Mouse (Mus musculus) kidney, postnatal 25 days (tissue): ENCODE measurements around the gene Naa40.

ENCODE experiments used
- DNase-seq, 2 experiments: peaks; one replicate each; pipeline ENCODE4 v3.0.0; 2021; ENCODE audit warnings: mixed read lengths in 2 of 2

Naa40 gene

GRCm38 (mm10) chr19:7265478-7266191, 24.7 kb upstream of the Naa40 start:
- no peak for DNase-seq

DNA sequence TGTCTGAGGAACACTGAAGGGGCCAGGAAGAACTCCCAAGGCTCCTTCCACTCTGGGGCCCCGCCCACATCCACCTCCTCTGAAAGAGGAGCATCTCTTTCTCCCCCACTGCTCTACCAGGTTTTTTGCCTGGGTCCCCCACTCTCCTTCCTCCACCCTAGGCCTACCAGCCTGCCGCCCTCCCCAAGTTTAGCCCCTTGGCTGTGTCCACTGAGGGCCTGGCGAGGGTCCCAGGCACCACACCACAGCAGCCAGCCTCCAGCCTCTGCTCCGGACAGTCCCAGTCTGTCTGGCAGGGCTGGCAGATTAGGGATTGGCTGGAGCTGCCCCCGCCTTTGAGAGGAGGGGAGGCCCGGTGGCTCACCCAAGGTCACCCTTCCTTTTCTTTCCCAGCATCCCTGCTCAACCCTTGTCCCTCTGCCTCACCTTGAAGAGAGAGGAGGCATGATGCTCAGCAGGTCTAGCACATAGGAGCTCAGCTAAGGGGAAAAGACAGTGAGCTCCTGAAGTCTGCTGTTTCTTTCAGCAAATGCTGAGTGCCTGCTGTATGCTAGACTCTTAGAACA, 23.9 kb upstream of the Naa40 start:
- DNase-seq = peak; percentile 39 to 75

DNA sequence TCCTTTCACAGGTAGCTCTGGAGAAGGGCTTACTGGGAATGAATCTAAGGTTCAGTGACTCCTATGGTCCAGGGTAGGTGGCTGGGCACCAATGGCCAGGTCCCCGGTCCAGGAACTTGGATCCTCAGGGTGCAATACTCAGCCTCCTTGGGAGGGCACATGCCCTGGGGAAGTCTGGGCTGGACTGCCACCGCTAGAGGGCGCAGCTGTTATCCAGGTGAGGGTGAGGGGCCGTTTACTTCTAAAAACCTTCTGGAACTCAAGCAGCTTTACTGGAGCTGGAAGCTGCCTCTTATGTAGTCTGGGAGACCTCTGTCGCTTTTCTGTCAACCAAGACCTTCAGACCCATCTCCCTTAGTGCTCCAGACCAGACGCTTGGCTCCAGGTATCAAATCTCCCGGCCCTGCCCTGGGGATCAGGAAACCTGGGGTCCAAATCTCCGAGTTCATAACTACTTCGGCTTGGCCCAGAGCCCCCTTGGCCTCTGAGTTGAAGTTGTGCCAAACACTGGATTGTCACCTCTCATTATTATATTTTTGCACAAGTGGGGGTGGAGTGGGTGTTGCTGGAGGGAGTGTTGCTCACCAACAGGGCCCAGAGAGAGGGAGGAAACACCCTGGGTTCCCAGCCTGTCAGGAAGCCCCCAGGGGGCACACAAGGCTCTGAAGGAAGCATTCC, 23.2 kb upstream of the Naa40 start:
- peak; percentile 87 to 92 for DNase-seq

GRCm38 (mm10) chr19:7262592-7262991, 21.6 kb upstream of the Naa40 start:
- no peak for DNase-seq

- no peak for DNase-seq
Observed at GRCm38 (mm10) chr19:7261964-7262363, 21.0 kb upstream of the Naa40 start.

DNA sequence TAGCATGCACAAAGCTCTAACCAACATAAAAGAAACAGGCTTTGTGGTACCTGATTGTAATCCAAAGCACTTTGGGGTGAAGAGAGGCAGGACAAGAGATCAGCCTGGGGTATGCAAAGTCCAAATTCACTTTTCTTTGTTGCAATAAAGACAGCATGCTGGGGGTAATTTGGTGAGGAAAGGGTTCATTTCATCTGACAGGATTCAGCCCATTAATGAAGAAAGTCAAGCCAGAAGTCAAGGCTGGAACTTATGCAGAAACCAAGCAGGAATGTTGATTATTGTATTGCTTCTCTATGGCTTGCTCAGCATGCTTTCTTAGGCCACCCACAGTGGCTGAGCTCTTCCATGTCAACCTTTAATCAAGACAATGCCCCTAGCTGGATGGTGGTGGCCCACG, 20.5 kb upstream of the Naa40 start:
- no peak for DNase-seq

GRCm38 (mm10) chr19:7257881-7258280, 16.9 kb upstream of the Naa40 start:
- DNase-seq = no peak

GRCm38 (mm10) chr19:7246021-7246420, 5.0 kb upstream of the Naa40 start:
- peak in 1 of 2 experiments; percentile 20 for DNase-seq

GRCm38 (mm10) chr19:7240291-7240690, 692 bp downstream of the Naa40 start:
- no peak for DNase-seq

- DNase-seq = no peak
Observed at GRCm38 (mm10) chr19:7239574-7239973, 1.4 kb downstream of the Naa40 start.

- no peak for DNase-seq
Observed at GRCm38 (mm10) chr19:7236742-7237141, 4.2 kb downstream of the Naa40 start.

DNA sequence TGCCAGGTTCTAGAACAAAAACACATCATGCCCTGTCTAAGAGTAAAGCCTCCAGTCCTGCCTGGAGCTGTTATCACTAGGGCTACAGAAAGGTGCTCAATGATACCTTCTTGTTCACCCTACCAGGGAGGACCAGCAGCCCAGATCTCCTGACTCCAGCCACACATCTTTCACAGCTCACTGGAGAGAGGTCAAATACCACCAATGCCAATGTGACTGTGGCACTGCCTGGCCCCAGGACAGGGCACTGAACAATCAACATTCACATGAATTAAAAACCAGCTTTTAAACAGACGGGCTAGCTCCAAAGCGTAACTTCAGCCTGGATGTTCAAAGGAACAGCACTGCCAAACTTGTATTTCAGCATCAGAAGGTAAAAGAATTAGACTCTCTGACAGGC, 5.0 kb downstream of the Naa40 start:
- DNase-seq = peak; percentile 30 to 62

DNA sequence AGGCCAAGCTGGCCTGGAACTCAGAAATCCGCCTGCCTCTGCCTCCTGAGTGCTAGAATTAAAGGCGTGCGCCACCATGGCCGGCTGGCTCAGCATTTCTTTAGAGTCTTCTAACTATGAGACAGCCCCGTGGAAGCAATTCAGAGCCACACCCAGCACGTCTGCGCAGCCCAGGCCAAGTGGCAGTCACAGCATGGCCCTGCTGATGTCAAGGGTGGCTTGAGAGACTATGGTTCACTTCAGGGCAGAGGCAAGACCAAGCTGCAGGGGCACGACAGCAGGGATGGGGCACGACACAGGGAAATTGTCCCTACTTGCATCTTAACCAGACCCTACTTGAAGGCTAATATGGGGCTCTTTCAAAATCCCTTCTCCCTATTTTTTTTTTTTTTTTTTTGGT, 5.5 kb downstream of the Naa40 start:
- DNase-seq = no peak

- DNase-seq = peak; percentile 77 to 83
Observed at GRCm38 (mm10) chr19:7234537-7235221, 6.3 kb downstream of the Naa40 start.

- peak; percentile 60 to 81 for DNase-seq
Observed at GRCm38 (mm10) chr19:7226511-7226914, 14.5 kb downstream of the Naa40 start.

DNA sequence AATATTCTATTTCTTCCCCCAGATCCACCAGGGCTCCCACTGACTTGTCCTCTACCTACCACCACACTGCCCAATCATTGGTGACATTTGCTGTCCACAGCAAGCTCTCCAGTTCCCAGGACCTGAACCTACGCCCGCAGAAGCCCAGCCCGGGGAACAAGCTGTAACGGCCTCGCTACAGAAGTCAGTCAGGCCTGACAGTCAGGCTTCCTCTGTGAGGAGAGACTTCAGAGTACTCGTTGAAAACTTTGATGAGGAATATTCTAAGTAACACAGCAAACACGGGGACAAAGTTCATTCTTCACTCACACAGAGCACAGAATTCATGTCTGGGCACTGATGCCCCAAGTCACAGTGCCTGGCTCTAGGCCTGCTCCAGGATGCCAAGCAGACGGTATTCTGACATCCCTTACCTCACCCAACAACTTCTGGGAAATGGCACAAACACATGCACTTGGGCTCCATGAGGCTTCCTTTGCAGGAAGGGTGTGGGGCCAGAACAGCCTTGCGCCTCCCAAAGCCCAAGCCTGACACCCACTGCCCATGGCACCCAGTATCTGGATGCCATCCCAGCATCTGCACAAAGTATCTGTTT, 15.8 kb downstream of the Naa40 start:
- DNase-seq = peak; percentile 49 to 81

- DNase-seq = no peak
Observed at GRCm38 (mm10) chr19:7224253-7224652, 16.7 kb downstream of the Naa40 start.

DNA sequence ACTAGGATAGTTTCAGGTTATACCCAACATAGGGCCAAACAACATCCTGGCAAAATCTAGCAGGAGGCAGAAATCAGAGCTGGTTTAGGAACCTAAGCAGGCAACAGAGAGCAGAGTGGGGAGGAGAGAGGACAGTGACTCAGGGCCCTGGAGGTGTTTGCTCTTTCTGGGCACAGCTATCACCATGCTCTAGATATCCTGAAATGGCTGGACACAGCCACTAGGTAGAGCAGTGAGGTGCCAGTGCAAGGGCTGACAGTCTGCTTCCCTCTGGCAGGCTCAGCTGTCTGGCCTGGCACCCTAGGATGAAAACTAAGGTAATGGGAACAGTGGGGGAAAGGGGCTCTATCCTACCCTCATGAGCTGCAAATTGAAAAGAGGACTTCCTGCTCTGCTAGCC, 17.5 kb downstream of the Naa40 start:
- DNase-seq = no peak

GRCm38 (mm10) chr19:7222196-7222595, 18.8 kb downstream of the Naa40 start:
- DNase-seq = peak in 1 of 2 experiments; percentile 39

GRCm38 (mm10) chr19:7218753-7219152, 22.2 kb downstream of the Naa40 start:
- DNase-seq = peak in 1 of 2 experiments; percentile 13

DNA sequence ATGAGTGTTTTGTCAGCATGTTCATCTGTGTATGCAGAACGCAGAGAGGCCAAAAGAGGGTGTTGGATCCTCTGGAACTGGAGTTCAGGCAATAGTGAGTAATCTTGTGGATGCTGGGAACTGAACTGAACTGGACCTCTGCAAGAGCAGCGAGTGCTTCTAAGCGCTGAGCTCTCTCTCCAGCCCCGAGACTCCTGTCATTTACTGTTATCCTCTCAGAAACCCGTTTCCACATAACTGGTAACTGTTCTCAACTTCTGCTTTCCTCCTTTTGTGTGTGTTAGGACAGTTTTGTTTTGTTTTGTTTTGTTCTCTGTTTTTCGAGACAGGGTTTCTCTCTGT, 23.1 kb downstream of the Naa40 start:
- DNase-seq = no peak

GRCm38 (mm10) chr19:7217162-7217925, 23.6 kb downstream of the Naa40 start, which contains the start of gene Cox8a:
Gene Cox8a, minus strand, starts transcription at chr19:7217616.
- peak; percentile 97 to 99 for DNase-seq
